Mouse (Mus musculus): Measurements from ENCODE around the gene Cdk17. TPM values are rescaled to one million over a fixed set of nuclear protein-coding genes. Genes with fewer than 3 reads are reported as not detected.

Gene Cdk17
- polyA plus RNA-seq, 1 experiment from 2014 or later = 13.6 TPM

- Histone ChIP-seq H3K36me3 (no peaks in the 10 kb centered on the region), H3K27ac (no peak overlapping the region), H3K4me1 (replicated peaks) (no peaks in the 10 kb centered on the region), H3K4me3 (replicated peaks) (no peak overlapping the region), H3K9ac (no peak overlapping the region), H3K9me3 (no peaks in the 10 kb centered on the region), H3K4me2 (replicated peaks) (no peak overlapping the region), H3K27me3 (replicated peaks) (no peaks in the 10 kb centered on the region)
- WGBS = 89% methylated on average over 6 of the region's 6 CpGs
- ATAC-seq = no peak
Measured at GRCm38 (mm10) chr10:93225751-93226150, 65.1 kb downstream of the Cdk17 start.

- H3K4me2 ChIP-seq (replicated peaks) = no peak overlapping the region
- H3K36me3 ChIP-seq = no peaks in the 10 kb centered on the region
- no peaks in the 10 kb centered on the region for H3K4me1 ChIP-seq (replicated peaks)
- H3K27ac ChIP-seq = no peak overlapping the region
- no peak for ATAC-seq
- H3K9me3 ChIP-seq = no peaks in the 10 kb centered on the region
- H3K4me3 ChIP-seq (replicated peaks) = no peak overlapping the region
- H3K27me3 ChIP-seq (replicated peaks) = no peaks in the 10 kb centered on the region
- no peak overlapping the region for H3K9ac ChIP-seq
- WGBS = 71% methylated on average over 8 of the region's 8 CpGs
Measured at GRCm38 (mm10) chr10:93227921-93228320, 67.2 kb downstream of the Cdk17 start.

GRCm38 (mm10) chr10:93228401-93229007 is 67.8 kb downstream of the Cdk17 start:
- 83% methylated on average over 11 of the region's 11 CpGs for WGBS
- ATAC-seq = no peak
- Histone ChIP-seq H3K4me1 (replicated peaks) (no peaks in the 10 kb centered on the region), H3K27ac (no peak overlapping the region), H3K4me3 (replicated peaks) (no peak overlapping the region), H3K9ac (no peak overlapping the region), H3K4me2 (replicated peaks) (no peak overlapping the region), H3K36me3 (no peaks in the 10 kb centered on the region; the same call in 1 of the 2 replicates), H3K9me3 (no peaks in the 10 kb centered on the region), H3K27me3 (replicated peaks) (no peaks in the 10 kb centered on the region)

GRCm38 (mm10) chr10:93231490-93231889 is 70.8 kb downstream of the Cdk17 start:
- Histone ChIP-seq H3K4me2 (replicated peaks) (no peak overlapping the region), H3K4me1 (replicated peaks) (no peaks in the 10 kb centered on the region), H3K27ac (no peak overlapping the region), H3K9me3 (no peaks in the 10 kb centered on the region), H3K36me3 (no peaks in the 10 kb centered on the region; the same call in 1 of the 2 replicates), H3K27me3 (replicated peaks) (no peaks in the 10 kb centered on the region), H3K4me3 (replicated peaks) (no peak overlapping the region), H3K9ac (no peak overlapping the region)
- no peak for ATAC-seq
- WGBS = 85% methylated on average over 4 of the region's 4 CpGs

GRCm38 (mm10) chr10:93231893-93232292 is 71.2 kb downstream of the Cdk17 start:
- no peak for ATAC-seq
- H3K27ac ChIP-seq = no peak overlapping the region
- H3K9ac ChIP-seq = no peak overlapping the region
- no peak overlapping the region for H3K4me3 ChIP-seq (replicated peaks)
- H3K27me3 ChIP-seq (replicated peaks) = no peaks in the 10 kb centered on the region
- no peaks in the 10 kb centered on the region for H3K4me1 ChIP-seq (replicated peaks)
- no peak overlapping the region for H3K4me2 ChIP-seq (replicated peaks)
- peaks cover under 1% of the 10 kb centered on the region; the same call in 1 of the 2 replicates for H3K36me3 ChIP-seq
- no peaks in the 10 kb centered on the region for H3K9me3 ChIP-seq
- WGBS = 89% methylated on average over 5 of the region's 5 CpGs

- Histone ChIP-seq H3K4me2 (replicated peaks) (no peak overlapping the region), H3K36me3 (peaks cover 3% of the 10 kb centered on the region; the same call in 1 of the 2 replicates)
- 85% methylated on average over 6 of the region's 6 CpGs for WGBS
Measured at GRCm38 (mm10) chr10:93233665-93234194, 73.1 kb downstream of the Cdk17 start.

GRCm38 (mm10) chr10:93234692-93235091 is 74.0 kb downstream of the Cdk17 start:
- WGBS = 93% methylated on average over 9 of the region's 9 CpGs
- ATAC-seq = no peak

More at GRCm38 (mm10) chr10:93233665-93234194, 73.1 kb downstream of the Cdk17 start:
- H3K27me3 ChIP-seq (replicated peaks) = no peaks in the 10 kb centered on the region
- no peaks in the 10 kb centered on the region for H3K4me1 ChIP-seq (replicated peaks)
- no peak overlapping the region for H3K9ac ChIP-seq
- H3K4me3 ChIP-seq (replicated peaks) = no peak overlapping the region
- H3K27ac ChIP-seq = no peak overlapping the region
- ATAC-seq = no peak
- no peaks in the 10 kb centered on the region for H3K9me3 ChIP-seq

GRCm38 (mm10) chr10:93239201-93239806 is 78.6 kb downstream of the Cdk17 start:
- Histone ChIP-seq H3K9me3 (no peaks in the 10 kb centered on the region), H3K36me3 (0 out of 2 replicates have a peak, but pooled peaks cover 6% of the 10 kb centered on the region), H3K9ac (no peak overlapping the region), H3K27ac (no peak overlapping the region), H3K4me3 (replicated peaks) (no peak overlapping the region), H3K4me1 (replicated peaks) (no peaks in the 10 kb centered on the region), H3K27me3 (replicated peaks) (no peaks in the 10 kb centered on the region), H3K4me2 (replicated peaks) (no peak overlapping the region)
- ATAC-seq = no peak
- WGBS = 77% methylated on average over 9 of the region's 9 CpGs

More at GRCm38 (mm10) chr10:93234692-93235091, 74.0 kb downstream of the Cdk17 start:
- Histone ChIP-seq H3K36me3 (peaks cover 6% of the 10 kb centered on the region; the same call in 1 of the 2 replicates), H3K9ac (no peak overlapping the region), H3K27ac (no peak overlapping the region), H3K4me1 (replicated peaks) (no peaks in the 10 kb centered on the region), H3K4me3 (replicated peaks) (no peak overlapping the region), H3K27me3 (replicated peaks) (no peaks in the 10 kb centered on the region), H3K9me3 (no peaks in the 10 kb centered on the region), H3K4me2 (replicated peaks) (no peak overlapping the region)

- ATAC-seq = 0 out of 2 replicates have a peak, but pooled peaks have one; percentile 36
- no peak overlapping the region for H3K9ac ChIP-seq
- no peaks in the 10 kb centered on the region for H3K9me3 ChIP-seq
- H3K4me3 ChIP-seq (replicated peaks) = no peak overlapping the region
- no peaks in the 10 kb centered on the region for H3K27me3 ChIP-seq (replicated peaks)
- 0 out of 2 replicates have a peak, but pooled peaks cover 3% of the 10 kb centered on the region for H3K36me3 ChIP-seq
- WGBS = 14% methylated on average over 3 of the region's 3 CpGs
- no peak overlapping the region for H3K4me2 ChIP-seq (replicated peaks)
- no peak overlapping the region for H3K27ac ChIP-seq
- H3K4me1 ChIP-seq (replicated peaks) = no peaks in the 10 kb centered on the region
Measured at GRCm38 (mm10) chr10:93242208-93242607, 81.5 kb downstream of the Cdk17 start.

GRCm38 (mm10) chr10:93242861-93243260 is 82.2 kb downstream of the Cdk17 start:
- no peak overlapping the region for H3K27ac ChIP-seq
- peaks cover 6% of the 10 kb centered on the region; the same call in 1 of the 2 replicates for H3K4me1 ChIP-seq (replicated peaks)
- H3K9me3 ChIP-seq = no peaks in the 10 kb centered on the region
- no peak overlapping the region for H3K4me2 ChIP-seq (replicated peaks)
- H3K27me3 ChIP-seq (replicated peaks) = no peaks in the 10 kb centered on the region
- no peak overlapping the region for H3K9ac ChIP-seq
- no peak overlapping the region for H3K4me3 ChIP-seq (replicated peaks)
- 11% methylated on average over 5 of the region's 5 CpGs for WGBS
- H3K36me3 ChIP-seq = 0 out of 2 replicates have a peak, but pooled peaks cover 3% of the 10 kb centered on the region
- ATAC-seq = no peak

GRCm38 (mm10) chr10:93244209-93244705 is 83.6 kb downstream of the Cdk17 start:
- Histone ChIP-seq H3K4me3 (replicated peaks) (no peak overlapping the region), H3K9ac (no peak overlapping the region), H3K4me1 (replicated peaks) (peaks cover 8% of the 10 kb centered on the region; the same call in 1 of the 2 replicates), H3K4me2 (replicated peaks) (no peak overlapping the region), H3K36me3 (0 out of 2 replicates have a peak, but pooled peaks cover under 1% of the 10 kb centered on the region), H3K27me3 (replicated peaks) (no peaks in the 10 kb centered on the region), H3K27ac (no peak overlapping the region), H3K9me3 (no peaks in the 10 kb centered on the region)
- ATAC-seq = no peak
- WGBS = 88% methylated on average over 10 of the region's 10 CpGs

GRCm38 (mm10) chr10:93246185-93246920 is 85.7 kb downstream of the Cdk17 start:
- H3K27me3 ChIP-seq (replicated peaks) = no peaks in the 10 kb centered on the region
- no peaks in the 10 kb centered on the region for H3K9me3 ChIP-seq
- no peak overlapping the region for H3K4me2 ChIP-seq (replicated peaks)
- H3K9ac ChIP-seq = no peak overlapping the region
- no peak overlapping the region for H3K4me3 ChIP-seq (replicated peaks)
- WGBS = 93% methylated on average over 7 of the region's 7 CpGs
- H3K27ac ChIP-seq = no peak overlapping the region
- H3K36me3 ChIP-seq = no peaks in the 10 kb centered on the region
- ATAC-seq = no peak
- peaks cover 15% of the 10 kb centered on the region for H3K4me1 ChIP-seq (replicated peaks)

Measured in intestine, embryonic 15.5 days (tissue).